Mouse (Mus musculus): ENCODE measurements at regions not wholly inside any gene's neighbourhood (a gene's known extent, or its start where the extent isn't known, plus 50 kb on each side); places are given as distances from the start of the nearest gene placed in this dataset.

- no peak for TF ChIP-seq CTCF (IDR thresholded peaks at IDR 0.05; ENCODE audit: low read depth, low read length)
- no peak for TF ChIP-seq POLR2A (IDR thresholded peaks at IDR 0.05; ENCODE audit: insufficient read depth, low read length)
- no peak for TF ChIP-seq EP300 (IDR thresholded peaks at IDR 0.05; ENCODE audit: insufficient read depth, low read depth, low read length)
Measured at GRCm38 (mm10) chr12:68599681-68600596, 559.0 kb downstream of the Rps29 start.

Measured in ES-Bruce4 (cell line).